Mouse (Mus musculus) liver, embryonic 14.5 days (tissue): ENCODE data around the gene Bbox1.

Source experiments
- CTCF ChIP-seq: IDR thresholded peaks from 2 replicates; pipeline ENCODE4 v1.5.1; 2016; ENCODE audit warnings: antibody characterized with exemption, low read depth, control low read depth
- EP300 ChIP-seq: IDR thresholded peaks from 2 replicates; pipeline ENCODE4 v1.6.1; 2016; ENCODE audit warnings: antibody characterized with exemption, low read depth

DNA sequence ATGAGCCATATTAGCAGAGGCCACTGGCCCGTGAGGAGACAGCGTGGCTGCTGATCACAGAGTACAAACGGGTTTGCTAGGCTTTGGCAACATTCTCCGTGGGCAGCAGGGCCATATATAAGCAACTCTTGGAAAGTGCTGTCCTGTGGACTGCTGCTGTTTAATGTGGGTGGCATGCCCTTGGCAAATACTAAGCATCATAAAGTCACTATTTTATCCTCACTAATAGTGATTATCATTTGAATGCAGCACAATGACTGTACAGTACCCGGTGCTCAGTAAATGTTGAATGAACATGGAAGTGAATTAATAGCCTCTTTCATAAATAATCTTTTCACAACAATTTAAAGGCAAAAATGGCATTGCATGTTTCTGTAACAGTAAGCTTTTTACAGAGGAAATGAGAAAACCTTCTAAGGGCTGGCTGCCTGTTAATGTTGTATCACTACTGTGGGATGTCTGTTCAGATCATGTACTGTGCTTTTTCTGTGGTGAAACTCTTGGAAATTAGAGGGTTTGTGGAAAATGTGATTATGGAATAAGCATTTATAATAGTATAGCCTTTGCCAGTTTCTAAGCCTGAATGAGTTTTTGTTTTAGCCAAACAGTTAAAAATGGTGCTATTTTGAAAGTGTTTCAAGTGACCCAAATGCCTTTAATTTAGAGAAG lies 39.1 kb upstream of the Bbox1 start:
- TF ChIP-seq CTCF (no peak), EP300 (no peak)
